In genomic region chr3:51135581-51135980, GRCm38 (mm10) we compare ENCODE assay signal across 18 mouse cellular contexts.
DNase-seq lines count a peak whose midpoint lies in the region; ATAC-seq lines count a peak whose summit lies in the region.
"Had no signal": no experiment of that assay in that cellular context is flagged by ENCODE, and none has a peak within 500 bp of the region (broad histone marks: within the 10 kb centered on the region; RNA-seq: fewer than 3 reads in every experiment).

No protein-coding gene starts in this region.

- peaks cover 22% of the 10 kb centered on the region for H3K4me1 ChIP-seq in forebrain, embryonic 10.5 days
- peaks cover 5% of the 10 kb centered on the region; the same call in 1 of the 2 replicates for H3K4me1 ChIP-seq in forebrain, embryonic 16.5 days (replicated peaks; ENCODE audit: control insufficient read depth, insufficient read depth, low read length)
- H3K4me1 ChIP-seq: heart, embryonic 12.5 days; hindbrain, embryonic 10.5 days had no signal

- H3K27me3 ChIP-seq in forebrain, embryonic 10.5 days (ENCODE audit: poor library complexity, severe bottlenecking) = no peaks in the 10 kb centered on the region
- no peaks in the 10 kb centered on the region for H3K27me3 ChIP-seq in forebrain, embryonic 16.5 days (replicated peaks; ENCODE audit: control insufficient read depth, insufficient read depth, low read length)
- H3K27me3 ChIP-seq: embryonic facial prominence, embryonic 12.5 days; forebrain, embryonic 13.5 days; heart, embryonic 12.5 days had no signal

- no peak for ATAC-seq in forebrain, embryonic 16.5 days
- ATAC-seq: forebrain, embryonic 13.5 days had no signal

- 72% methylated on average over 5 of the region's 5 CpGs for WGBS in forebrain, embryonic 10.5 days
- WGBS in forebrain, embryonic 16.5 days = 56% methylated on average over 5 of the region's 5 CpGs

- no peaks in the 10 kb centered on the region for H3K36me3 ChIP-seq in forebrain, embryonic 10.5 days (replicated peaks)
- H3K36me3 ChIP-seq in forebrain, embryonic 16.5 days (ENCODE audit: control insufficient read depth, insufficient read depth) = no peaks in the 10 kb centered on the region
- H3K36me3 ChIP-seq: embryonic facial prominence, embryonic 12.5 days; heart, embryonic 12.5 days; hindbrain, embryonic 10.5 days had no signal

- H3K4me2 ChIP-seq in forebrain, embryonic 16.5 days (ENCODE audit: low read length) = no peak overlapping the region
- H3K4me2 ChIP-seq: embryonic facial prominence, embryonic 12.5 days; forebrain, embryonic 13.5 days; heart, embryonic 12.5 days; hindbrain, embryonic 14.5 days had no signal

- no peak overlapping the region for H3K4me3 ChIP-seq in forebrain, embryonic 10.5 days
- no peak overlapping the region for H3K4me3 ChIP-seq in forebrain, embryonic 16.5 days (replicated peaks; ENCODE audit: low read length)
- H3K4me3 ChIP-seq: embryonic facial prominence, embryonic 12.5 days; forebrain, embryonic 13.5 days; gastrocnemius, adult 2 months; heart, embryonic 12.5 days; hindbrain, embryonic 10.5 days had no signal

- H3K9me3 ChIP-seq in forebrain, embryonic 10.5 days = no peaks in the 10 kb centered on the region
- no peaks in the 10 kb centered on the region for H3K9me3 ChIP-seq in forebrain, embryonic 16.5 days (ENCODE audit: control insufficient read depth, low read length)
- H3K9me3 ChIP-seq: embryonic facial prominence, embryonic 12.5 days; forebrain, embryonic 13.5 days; heart, embryonic 12.5 days; hindbrain, embryonic 10.5 days had no signal

- peak; percentile 40 for DNase-seq in adrenal gland, adult 2 months
- DNase-seq in adrenal gland, postnatal 14 days = no peak
- no peak for DNase-seq in forebrain, embryonic 10.5 days (ENCODE audit: extremely low spot score, low spot score)
- DNase-seq in ovary, postnatal 36 days (ENCODE audit: low spot score) = peak; percentile 30
- DNase-seq in ovary, postnatal 14 days (ENCODE audit: low spot score) = no peak
- no peak for DNase-seq in natural killer cell, adult 2 months (ENCODE audit: low spot score in 2 of 2)
- DNase-seq: cerebellum, adult 11 months; cerebellum, adult 8-10 months; cerebellum, postnatal 14 days; embryo, embryonic 11 days; gastrocnemius, adult 2 months; gastrocnemius, postnatal 25 days had no signal

- no peak overlapping the region for H3K9ac ChIP-seq in forebrain, embryonic 16.5 days (replicated peaks; ENCODE audit: low read depth, low read length)
- H3K9ac ChIP-seq: embryonic facial prominence, embryonic 12.5 days; forebrain, embryonic 13.5 days; heart, embryonic 12.5 days; hindbrain, embryonic 14.5 days had no signal

- 0 out of 2 replicates have a peak overlapping the region, but pooled peaks have one; percentile 30 for H3K27ac ChIP-seq in forebrain, embryonic 10.5 days
- no peak overlapping the region for H3K27ac ChIP-seq in forebrain, embryonic 16.5 days (ENCODE audit: low read length)
- H3K27ac ChIP-seq: embryonic facial prominence, embryonic 12.5 days; forebrain, embryonic 13.5 days; gastrocnemius, adult 2 months; hindbrain, embryonic 10.5 days; hindbrain, embryonic 14.5 days had no signal

Comparison
In these comparisons a context has a peak if more than half of its experiments do, and no peak if none do; other contexts are left out.
1. DNase-seq: peak in adrenal gland, adult 2 months (single experiment) and ovary, postnatal 36 days (single experiment); none in adrenal gland, postnatal 14 days (single experiment), forebrain, embryonic 10.5 days (single experiment), ovary, postnatal 14 days (single experiment) and natural killer cell, adult 2 months (0 of 2).